Mouse (Mus musculus) ES-E14 (cell line): ENCODE results near the gene Bach2. TPM values are rescaled to one million over a fixed set of nuclear protein-coding genes. Genes with fewer than 3 reads are reported as not detected.

Experiments used
- DNase-seq: peaks from one replicate; pipeline ENCODE4 v3.0.0-alpha.2; 2013; ENCODE audit warnings: low read depth, low spot score
- H3K27ac ChIP-seq: 2 replicates; pipeline ENCODE4 v1.5.1; 2012; ENCODE audit warnings: low read depth, mild to moderate bottlenecking, low read length, moderate library complexity, mixed read lengths; ENCODE audit not compliant: poor library complexity, insufficient read depth, severe bottlenecking
- H3K36me3 ChIP-seq: 2 replicates; pipeline ENCODE4 v1.6.1; 2012; ENCODE audit warnings: mild to moderate bottlenecking, low read length, moderate library complexity, mixed read lengths; ENCODE audit not compliant: control insufficient read depth, poor library complexity, insufficient read depth, severe bottlenecking
- H3K4me1 ChIP-seq, 2 experiments: fragments of 150-350 bp in 1 of 2; sonication (generic) in 1 of 2; 2 replicates each; pipeline ENCODE4 v1.6.1; 2012; ENCODE audit warnings: low read length in 2 of 2, mild to moderate bottlenecking in 1 of 2, mixed read lengths in 1 of 2; ENCODE audit not compliant: control insufficient read depth in 2 of 2, insufficient read depth in 2 of 2, poor library complexity in 1 of 2
- H3K4me3 ChIP-seq, 2 experiments: fragments of 150-350 bp in 1 of 2; sonication (generic) in 1 of 2; 2 replicates each; pipeline ENCODE4 v1.5.1; 2012; ENCODE audit warnings: low read length in 2 of 2, low read depth in 1 of 2, mild to moderate bottlenecking in 1 of 2, mixed read lengths in 1 of 2; ENCODE audit not compliant: insufficient read depth in 1 of 2, poor library complexity in 1 of 2, severe bottlenecking in 1 of 2
- H3K9ac ChIP-seq: 2 replicates; pipeline ENCODE4 v1.6.1; 2012; ENCODE audit warnings: low read depth, mild to moderate bottlenecking, low read length, mixed read lengths; ENCODE audit not compliant: poor library complexity, insufficient read depth, severe bottlenecking
- H3K9me3 ChIP-seq: fragments of 150-350 bp; sonication (generic); 2 replicates; pipeline ENCODE4 v1.6.1; 2012; ENCODE audit warnings: low read depth, mild to moderate bottlenecking, low read length; ENCODE audit not compliant: control insufficient read depth, insufficient read depth
- CHD2 ChIP-seq: IDR thresholded peaks from 2 replicates; pipeline ENCODE4 v1.6.1; 2014; ENCODE audit warnings: mild to moderate bottlenecking, low read depth, low read length, inconsistent platforms
- HCFC1 ChIP-seq: IDR thresholded peaks from 2 replicates; pipeline ENCODE4 v1.6.1; 2012; ENCODE audit warnings: low read length, inconsistent platforms, borderline replicate concordance; ENCODE audit not compliant: insufficient read depth
- MAFK ChIP-seq: IDR thresholded peaks from 2 replicates; pipeline ENCODE4 v1.6.1; 2014; ENCODE audit warnings: mild to moderate bottlenecking, low read depth, low read length, inconsistent platforms; ENCODE audit not compliant: insufficient read depth
- ZC3H11A ChIP-seq: IDR thresholded peaks from 2 replicates; pipeline ENCODE4 v1.6.1; 2012; ENCODE audit warnings: low read depth, mild to moderate bottlenecking, inconsistent platforms, low read length, borderline replicate concordance
- ZNF384 ChIP-seq: IDR thresholded peaks from 2 replicates; pipeline ENCODE4 v1.6.1; 2012; ENCODE audit warnings: low read depth, low read length, inconsistent platforms
- in situ Hi-C, 2 experiments: fragments of 600-800 bp; cut with MboI; formaldehyde crosslinking; loops; one replicate each; pipeline ENCODE4 v1.15.1; 2025; ENCODE audit warnings: low sequenced_read_pairs in 2 of 2, inconsistent platforms in 1 of 2; ENCODE audit not compliant: unreplicated experiment in 2 of 2
- total RNA-seq: library from RNA; depleted of rRNA; stranded (reverse); fragments of 300-350 nt; gene quantifications from 2 replicates; pipeline ENCODE4 v1.2.3, GENCODE M21; 2012

Gene Bach2
- total RNA-seq, 1 experiment = 3.3 TPM

GRCm38 (mm10) chr4:32526228-32526836 is 287.7 kb downstream of the Bach2 start:
- in situ Hi-C loops = no loop called here
- Histone ChIP-seq H3K27ac (no peak overlapping the region), H3K36me3 (no peaks in the 10 kb centered on the region), H3K9ac (no peak overlapping the region), H3K9me3 (no peaks in the 10 kb centered on the region), H3K4me1 (no peaks in the 10 kb centered on the region; a peak in 1 of 4 replicates), H3K4me3 (no peak overlapping the region)
- TF ChIP-seq ZNF384 = no peak
- TF ChIP-seq ZC3H11A = no peak
- no peak for TF ChIP-seq CHD2
- no peak for TF ChIP-seq HCFC1
- TF ChIP-seq MAFK = no peak
- DNase-seq = no peak

- no peak for DNase-seq
- in situ Hi-C loops = no loop called here
- no peaks in the 10 kb centered on the region for H3K9me3 ChIP-seq
- no peaks in the 10 kb centered on the region for H3K36me3 ChIP-seq
- TF ChIP-seq MAFK = no peak
- TF ChIP-seq ZC3H11A = no peak
- H3K4me3 ChIP-seq = no peak overlapping the region
- no peaks in the 10 kb centered on the region; a peak in 1 of 4 replicates for H3K4me1 ChIP-seq
- H3K9ac ChIP-seq = no peak overlapping the region
- no peak overlapping the region for H3K27ac ChIP-seq
These were observed 290.9 kb downstream of the Bach2 start for GRCm38 (mm10) chr4:32529443-32529995.

- no peaks in the 10 kb centered on the region for H3K36me3 ChIP-seq
- no peaks in the 10 kb centered on the region for H3K9me3 ChIP-seq
- no peak overlapping the region for H3K27ac ChIP-seq
- H3K9ac ChIP-seq = no peak overlapping the region
- in situ Hi-C loops = no loop called here
- DNase-seq = no peak
- H3K4me3 ChIP-seq = no peak overlapping the region
- H3K4me1 ChIP-seq = no peaks in the 10 kb centered on the region; a peak in 1 of 4 replicates
- TF ChIP-seq MAFK (no peak), CHD2 (no peak)
These were observed 291.9 kb downstream of the Bach2 start for GRCm38 (mm10) chr4:32530421-32530920.

DNA sequence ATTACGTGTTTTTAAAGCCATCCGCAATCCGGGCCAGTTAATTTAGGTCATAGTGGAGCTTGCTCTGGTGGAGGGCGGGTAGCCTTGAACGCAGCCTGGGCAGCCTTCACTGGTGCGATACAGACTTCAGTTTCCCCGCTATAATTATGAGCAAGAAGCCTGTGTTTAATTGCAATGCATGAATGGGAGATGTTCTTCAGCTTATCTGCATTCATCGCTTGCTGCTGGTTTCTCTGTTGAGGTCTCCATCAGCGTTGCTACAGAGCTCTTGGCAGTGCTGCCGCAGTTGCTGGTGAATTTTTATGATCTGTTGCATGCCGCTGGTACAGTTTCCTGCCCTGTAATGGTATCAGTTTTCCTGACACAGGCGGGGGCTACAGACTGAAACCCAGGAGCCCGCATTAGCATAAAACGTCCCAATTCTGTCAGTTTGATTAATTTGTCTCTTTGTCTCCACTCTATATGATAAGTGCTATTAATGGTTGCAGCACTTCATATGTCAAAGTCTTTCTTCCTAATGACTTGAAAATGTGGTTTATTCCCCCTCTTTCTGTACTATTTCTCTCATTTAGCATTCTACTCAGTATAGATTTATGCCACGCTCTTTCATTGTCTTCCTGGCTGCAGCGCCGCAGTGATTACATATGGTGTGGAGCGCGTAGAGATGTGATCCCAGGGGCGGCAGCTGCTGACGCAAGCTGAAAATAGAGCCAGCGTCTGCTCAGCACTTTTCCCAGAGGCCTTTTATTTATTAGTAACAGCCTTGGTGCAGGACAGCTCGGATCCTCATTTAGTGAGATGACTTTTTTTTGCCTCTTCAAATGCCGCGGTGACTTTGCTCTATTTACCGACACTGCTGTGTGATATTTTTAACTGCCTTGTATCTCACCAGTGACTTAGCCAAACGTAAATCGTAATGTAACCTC is 292.6 kb downstream of the Bach2 start:
- no peak overlapping the region for H3K9ac ChIP-seq
- H3K27ac ChIP-seq = no peak overlapping the region
- in situ Hi-C loops = no loop called here
- TF ChIP-seq CHD2 = no peak
- no peaks in the 10 kb centered on the region for H3K9me3 ChIP-seq
- no peak overlapping the region for H3K4me3 ChIP-seq
- DNase-seq = no peak
- no peaks in the 10 kb centered on the region; a peak in 1 of 4 replicates for H3K4me1 ChIP-seq
- H3K36me3 ChIP-seq = no peaks in the 10 kb centered on the region
